Mouse (Mus musculus): Measurements from ENCODE around the gene Sirt4. TPM values are rescaled to one million over a fixed set of nuclear protein-coding genes. Genes with fewer than 3 reads are reported as not detected.
"Not testable (repeated sequence)": the region's sequence is repeated elsewhere in the genome, so short reads cannot be mapped to it uniquely, and the experiment has no call there.

Sirt4 gene
- polyA plus RNA-seq, 1 experiment = 13.2 TPM

GRCm38 (mm10) chr5:115503035-115503434, 18.5 kb upstream of the Sirt4 start:
- 75% methylated on average over 12 of the region's 12 CpGs for WGBS
- Histone ChIP-seq H3K4me3 (replicated peaks; ENCODE audit: control insufficient read depth, low read depth, low read length) (no peak overlapping the region), H3K27ac (ENCODE audit: control insufficient read depth, insufficient read depth, low read depth, low read length, poor library complexity) (no peak overlapping the region), H3K4me1 (ENCODE audit: control insufficient read depth, insufficient read depth, low read length) (no peaks in the 10 kb centered on the region; the same call in 1 of the 2 replicates)
- TF ChIP-seq POLR2A (IDR thresholded peaks at IDR 0.05; ENCODE audit: borderline replicate concordance, control insufficient read depth, low read depth, low read length) (no peak), CTCF (IDR thresholded peaks at IDR 0.05; ENCODE audit: control insufficient read depth, insufficient read depth, low read length) (no peak)

- 34% methylated on average over 12 of the region's 12 CpGs for WGBS
- no peak for TF ChIP-seq CTCF (IDR thresholded peaks at IDR 0.05; ENCODE audit: control insufficient read depth, insufficient read depth, low read length)
- H3K27ac ChIP-seq (ENCODE audit: control insufficient read depth, insufficient read depth, low read depth, low read length, poor library complexity) = peak overlapping the region; percentile 85
- no peaks in the 10 kb centered on the region; the same call in 1 of the 2 replicates for H3K4me1 ChIP-seq (ENCODE audit: control insufficient read depth, insufficient read depth, low read length)
- no peak overlapping the region for H3K4me3 ChIP-seq (replicated peaks; ENCODE audit: control insufficient read depth, low read depth, low read length)
Observed at GRCm38 (mm10) chr5:115500383-115500935, 15.9 kb upstream of the Sirt4 start.

GRCm38 (mm10) chr5:115498307-115499240, 14.0 kb upstream of the Sirt4 start:
- no peak overlapping the region for H3K4me3 ChIP-seq (replicated peaks; ENCODE audit: control insufficient read depth, low read depth, low read length)
- H3K27ac ChIP-seq (ENCODE audit: control insufficient read depth, insufficient read depth, low read depth, low read length, poor library complexity) = no peak overlapping the region
- H3K4me1 ChIP-seq (ENCODE audit: control insufficient read depth, insufficient read depth, low read length) = no peaks in the 10 kb centered on the region; the same call in 1 of the 2 replicates
- TF ChIP-seq CTCF (IDR thresholded peaks at IDR 0.05; ENCODE audit: control insufficient read depth, insufficient read depth, low read length) = no peak
- TF ChIP-seq POLR2A (IDR thresholded peaks at IDR 0.05; ENCODE audit: borderline replicate concordance, control insufficient read depth, low read depth, low read length) = no peak
- 69% methylated on average over 9 of the region's 9 CpGs for WGBS

GRCm38 (mm10) chr5:115497033-115497432, 12.5 kb upstream of the Sirt4 start:
- WGBS = 77% methylated on average over 7 of the region's 7 CpGs
- H3K4me3 ChIP-seq (replicated peaks; ENCODE audit: control insufficient read depth, low read depth, low read length) = no peak overlapping the region
- no peak for TF ChIP-seq CTCF (IDR thresholded peaks at IDR 0.05; ENCODE audit: control insufficient read depth, insufficient read depth, low read length)
- no peak for TF ChIP-seq POLR2A (IDR thresholded peaks at IDR 0.05; ENCODE audit: borderline replicate concordance, control insufficient read depth, low read depth, low read length)
- no peak overlapping the region for H3K27ac ChIP-seq (ENCODE audit: control insufficient read depth, insufficient read depth, low read depth, low read length, poor library complexity)
- H3K4me1 ChIP-seq (ENCODE audit: control insufficient read depth, insufficient read depth, low read length) = no peaks in the 10 kb centered on the region; the same call in none of the 2 replicates

- not testable (repeated sequence) for H3K27ac ChIP-seq (ENCODE audit: control insufficient read depth, insufficient read depth, low read depth, low read length, poor library complexity); H3K4me1 ChIP-seq (ENCODE audit: control insufficient read depth, insufficient read depth, low read length); H3K4me3 ChIP-seq (replicated peaks; ENCODE audit: control insufficient read depth, low read depth, low read length)
- WGBS = 83% methylated on average over 3 of the region's 3 CpGs
Observed at GRCm38 (mm10) chr5:115495618-115496017, 11.1 kb upstream of the Sirt4 start.

- Histone ChIP-seq H3K4me3 (replicated peaks; ENCODE audit: control insufficient read depth, low read depth, low read length) (no peak overlapping the region), H3K27ac (ENCODE audit: control insufficient read depth, insufficient read depth, low read depth, low read length, poor library complexity) (no peak overlapping the region), H3K4me1 (ENCODE audit: control insufficient read depth, insufficient read depth, low read length) (peaks cover 2% of the 10 kb centered on the region)
- 70% methylated on average over 5 of the region's 5 CpGs for WGBS
- TF ChIP-seq CTCF (IDR thresholded peaks at IDR 0.05; ENCODE audit: control insufficient read depth, insufficient read depth, low read length) (no peak), POLR2A (IDR thresholded peaks at IDR 0.05; ENCODE audit: borderline replicate concordance, control insufficient read depth, low read depth, low read length) (no peak)
Observed at GRCm38 (mm10) chr5:115493441-115493840, 8.9 kb upstream of the Sirt4 start.

- H3K4me3 ChIP-seq (replicated peaks; ENCODE audit: control insufficient read depth, low read depth, low read length) = no peak overlapping the region
- peaks cover 2% of the 10 kb centered on the region for H3K4me1 ChIP-seq (ENCODE audit: control insufficient read depth, insufficient read depth, low read length)
- TF ChIP-seq POLR2A (IDR thresholded peaks at IDR 0.05; ENCODE audit: borderline replicate concordance, control insufficient read depth, low read depth, low read length) (no peak), CTCF (IDR thresholded peaks at IDR 0.05; ENCODE audit: control insufficient read depth, insufficient read depth, low read length) (no peak)
- WGBS = 71% methylated on average over 6 of the region's 6 CpGs
- H3K27ac ChIP-seq (ENCODE audit: control insufficient read depth, insufficient read depth, low read depth, low read length, poor library complexity) = no peak overlapping the region
Observed at GRCm38 (mm10) chr5:115492711-115493335, 8.3 kb upstream of the Sirt4 start.

- H3K4me1 ChIP-seq (ENCODE audit: control insufficient read depth, insufficient read depth, low read length) = peaks cover 2% of the 10 kb centered on the region
- 3% methylated on average over 28 of the region's 28 CpGs for WGBS
- H3K4me3 ChIP-seq (replicated peaks; ENCODE audit: control insufficient read depth, low read depth, low read length) = peak overlapping the region; percentile 12
- TF ChIP-seq POLR2A (IDR thresholded peaks at IDR 0.05; ENCODE audit: borderline replicate concordance, control insufficient read depth, low read depth, low read length) (no peak), CTCF (IDR thresholded peaks at IDR 0.05; ENCODE audit: control insufficient read depth, insufficient read depth, low read length) (no peak)
- peak overlapping the region; percentile 19; the same call in 1 of the 2 replicates for H3K27ac ChIP-seq (ENCODE audit: control insufficient read depth, insufficient read depth, low read depth, low read length, poor library complexity)
Observed at GRCm38 (mm10) chr5:115491771-115492322, 7.3 kb upstream of the Sirt4 start.
